Mouse (Mus musculus): ENCODE measurements around the gene Tbx1.
A peak's percentile ranks its signal among the peaks of the same experiment; 100 is the strongest.

The Tbx1 gene

DNA sequence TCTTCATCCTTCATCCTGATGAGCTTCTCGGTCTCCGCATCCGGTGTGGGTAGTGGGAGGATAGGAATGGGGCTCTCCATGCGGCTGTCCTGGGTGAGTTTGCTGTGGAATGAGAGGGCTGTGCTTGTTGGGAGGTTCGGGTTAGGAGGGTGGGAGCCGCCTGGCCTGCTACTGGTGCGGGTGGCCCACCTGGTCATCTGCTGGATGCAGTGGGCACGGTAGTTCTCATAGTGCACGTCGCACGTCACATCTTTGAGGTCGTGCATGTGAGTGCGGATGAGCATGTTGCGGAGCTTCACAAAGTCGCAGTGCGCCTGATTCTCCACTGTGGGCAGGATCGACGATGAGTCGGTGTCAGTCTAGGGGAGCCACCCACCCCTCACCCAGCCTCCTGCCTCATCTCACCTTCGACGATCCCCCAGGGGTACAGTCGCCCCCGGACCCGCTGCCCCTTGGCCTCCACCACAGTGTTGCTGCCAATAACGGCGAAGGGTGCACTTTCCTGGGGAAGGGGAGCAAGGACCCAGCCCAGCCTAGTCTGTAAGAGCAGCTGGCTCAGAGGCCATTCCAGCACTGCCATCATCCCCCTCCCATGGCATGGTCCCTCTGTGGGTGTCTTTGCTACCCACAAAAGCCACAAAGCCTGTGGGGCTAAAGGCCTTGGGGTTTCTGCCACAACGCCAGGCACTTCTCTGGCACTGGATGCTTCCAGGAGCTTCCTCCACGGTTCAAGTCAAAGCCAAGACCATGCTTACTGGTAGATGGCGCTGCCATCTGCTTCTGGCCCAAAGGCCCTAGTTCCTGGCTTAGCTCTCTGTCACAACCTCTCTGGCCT, 32.7 kb upstream of the Tbx1 start:
- DNase-seq (ENCODE audit: low read depth, low spot score), result no peak

DNA sequence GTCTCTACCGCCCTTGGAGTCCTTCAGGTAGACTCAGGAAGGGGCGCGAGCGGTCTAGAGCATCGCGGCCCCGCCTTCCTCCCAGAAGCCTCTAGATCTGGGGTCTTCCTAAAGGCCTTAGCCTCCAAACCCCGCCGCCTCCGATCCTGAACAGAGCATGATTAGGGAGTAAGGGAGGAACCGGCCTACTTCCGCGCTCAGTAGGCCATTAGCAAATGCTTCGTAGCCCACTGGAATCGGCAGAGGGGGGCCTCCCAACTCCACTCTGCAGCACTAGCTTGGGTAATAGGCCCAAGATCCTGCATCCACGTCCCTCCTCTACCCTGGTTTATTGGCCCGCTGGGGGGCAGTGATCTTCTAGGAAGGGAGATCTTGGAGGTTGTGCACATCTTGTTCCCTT, 31.5 kb upstream of the Tbx1 start, which contains the start of gene Gp1bb:
TSS of gene Gp1bb (minus strand) at position 385 of the 400 bp plus-strand sequence.
- DNase-seq (ENCODE audit: low read depth, low spot score), result no peak

DNA sequence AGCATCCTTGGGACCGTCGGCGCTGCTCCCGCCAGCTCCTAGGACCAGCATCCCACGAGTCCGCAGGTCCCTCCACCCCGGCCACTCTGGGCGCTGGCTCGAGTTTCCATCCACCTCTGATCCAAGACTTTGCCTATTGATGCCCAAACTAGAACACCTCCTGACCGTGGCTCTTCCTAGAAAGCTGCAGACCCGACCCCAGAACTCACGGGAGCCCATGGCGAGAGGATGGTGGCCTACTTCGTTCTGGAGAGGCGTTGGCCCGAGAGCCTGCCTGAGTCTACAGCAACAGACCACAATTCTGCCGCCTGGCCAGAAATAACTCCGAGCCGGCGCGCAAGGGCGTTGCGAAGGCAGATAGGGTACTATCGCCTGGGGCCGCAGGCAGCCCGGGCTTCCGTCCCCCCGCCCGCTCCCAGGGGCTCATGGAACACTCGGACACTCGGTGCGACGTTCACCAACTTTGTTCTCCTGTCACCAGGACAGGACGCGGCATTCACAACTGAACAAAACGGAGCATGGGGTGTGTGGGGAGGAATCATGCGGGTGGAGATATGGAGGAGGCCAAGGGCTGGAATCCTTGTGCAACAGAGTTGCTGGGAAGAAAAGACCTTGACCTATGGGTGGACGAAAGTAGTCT, 31.0 kb upstream of the Tbx1 start:
- no peak for DNase-seq (ENCODE audit: low read depth, low spot score)

DNA sequence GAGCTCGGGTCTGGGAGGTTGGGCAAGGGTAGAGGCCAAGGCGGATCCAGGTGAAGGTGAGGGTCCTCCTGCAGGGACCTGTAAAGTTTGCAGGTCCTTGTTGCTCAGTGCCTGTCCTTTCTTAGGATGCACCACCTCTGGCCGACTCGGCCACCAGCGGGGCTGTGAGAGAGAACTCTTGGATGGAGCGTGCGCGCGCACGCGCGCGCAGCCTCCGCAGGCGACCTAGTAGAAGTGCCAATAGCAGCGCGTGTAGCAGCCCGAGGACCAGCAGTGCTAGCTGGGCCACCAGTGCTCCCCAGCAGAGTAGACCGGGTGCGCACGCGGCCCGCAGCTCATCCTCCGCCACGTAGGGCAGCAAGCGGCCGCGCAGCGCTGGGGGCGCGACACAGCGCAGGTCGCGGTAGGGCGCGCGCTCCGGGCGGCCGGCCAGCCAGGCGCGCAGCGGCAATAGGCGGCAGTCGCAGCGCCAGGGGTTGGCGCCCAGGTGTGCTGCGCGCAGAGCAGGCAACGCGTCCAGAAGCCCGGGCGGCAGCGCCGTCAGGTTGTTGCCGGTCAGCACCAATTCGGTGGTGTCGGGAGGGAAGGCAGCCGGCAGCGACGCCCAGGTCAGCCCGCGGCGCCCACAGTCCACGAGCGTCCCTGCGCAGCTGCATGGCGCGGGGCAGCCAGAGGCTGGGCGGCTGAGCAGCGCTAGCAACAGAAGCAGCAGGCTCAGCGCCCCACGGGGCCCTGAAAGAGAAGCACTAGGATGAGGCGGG, 30.3 kb upstream of the Tbx1 start:
- no peak for DNase-seq (ENCODE audit: low read depth, low spot score)

DNA sequence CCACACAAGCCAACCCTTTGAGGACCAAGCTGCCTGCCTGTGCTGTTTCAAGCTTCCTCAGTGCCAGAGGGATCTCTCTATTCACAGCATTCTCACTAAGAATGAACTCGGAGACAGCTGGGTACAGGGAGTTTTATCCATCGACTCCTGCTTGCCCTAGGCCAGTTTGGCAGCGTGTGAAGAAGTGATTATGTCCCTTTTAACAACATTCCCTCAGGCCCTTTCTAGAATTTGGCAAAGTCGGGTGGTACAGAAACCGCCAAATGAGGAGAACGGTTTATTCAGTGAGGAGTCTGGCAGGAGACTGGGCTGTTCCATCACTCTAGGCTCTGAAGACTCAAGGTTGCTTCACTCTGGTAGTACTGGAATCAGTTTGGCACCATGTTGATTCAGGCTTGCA, 29.7 kb upstream of the Tbx1 start:
- no peak for DNase-seq (ENCODE audit: low read depth, low spot score)

DNA sequence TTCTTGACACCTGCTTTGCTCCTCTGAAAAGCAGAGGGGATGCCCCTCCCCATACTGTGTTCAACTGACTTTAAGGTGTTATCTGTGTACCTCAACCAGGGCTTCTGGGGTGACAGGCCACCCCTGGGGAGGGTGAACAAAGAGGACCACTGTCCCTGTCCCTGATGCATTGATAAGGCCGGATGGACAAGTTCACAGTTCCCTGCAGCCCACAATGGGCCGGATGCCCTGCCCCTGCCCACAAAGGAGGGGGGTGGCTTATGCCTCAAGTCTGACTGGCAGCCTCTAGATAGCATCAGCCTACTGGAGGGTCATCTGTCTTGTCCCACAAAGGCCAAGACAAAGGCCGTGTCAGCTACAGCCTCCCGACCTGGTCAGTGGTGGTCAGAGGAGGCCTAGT, 28.6 kb upstream of the Tbx1 start:
- no peak for DNase-seq (ENCODE audit: low read depth, low spot score)

DNA sequence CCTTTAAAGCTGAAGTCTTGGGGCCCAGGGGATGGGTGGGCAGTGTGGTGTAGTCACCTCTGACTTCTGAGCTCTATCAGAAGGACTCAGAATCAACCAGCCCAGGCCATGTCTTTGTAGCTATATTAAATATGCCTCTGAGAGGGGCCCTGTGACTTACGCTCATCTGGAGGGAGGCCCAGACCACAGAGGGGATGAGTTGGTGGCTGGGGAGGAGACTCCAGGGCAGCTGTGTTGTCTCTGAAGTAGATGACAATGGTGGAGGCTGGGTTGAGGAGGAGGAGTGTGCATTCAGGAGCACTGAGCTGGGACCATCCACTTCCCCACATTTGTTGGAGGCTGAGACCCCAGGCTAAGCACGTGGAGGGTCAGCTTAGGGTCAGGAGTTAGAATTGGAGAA, 27.8 kb upstream of the Tbx1 start:
- DNase-seq (ENCODE audit: low read depth, low spot score), result no peak

DNA sequence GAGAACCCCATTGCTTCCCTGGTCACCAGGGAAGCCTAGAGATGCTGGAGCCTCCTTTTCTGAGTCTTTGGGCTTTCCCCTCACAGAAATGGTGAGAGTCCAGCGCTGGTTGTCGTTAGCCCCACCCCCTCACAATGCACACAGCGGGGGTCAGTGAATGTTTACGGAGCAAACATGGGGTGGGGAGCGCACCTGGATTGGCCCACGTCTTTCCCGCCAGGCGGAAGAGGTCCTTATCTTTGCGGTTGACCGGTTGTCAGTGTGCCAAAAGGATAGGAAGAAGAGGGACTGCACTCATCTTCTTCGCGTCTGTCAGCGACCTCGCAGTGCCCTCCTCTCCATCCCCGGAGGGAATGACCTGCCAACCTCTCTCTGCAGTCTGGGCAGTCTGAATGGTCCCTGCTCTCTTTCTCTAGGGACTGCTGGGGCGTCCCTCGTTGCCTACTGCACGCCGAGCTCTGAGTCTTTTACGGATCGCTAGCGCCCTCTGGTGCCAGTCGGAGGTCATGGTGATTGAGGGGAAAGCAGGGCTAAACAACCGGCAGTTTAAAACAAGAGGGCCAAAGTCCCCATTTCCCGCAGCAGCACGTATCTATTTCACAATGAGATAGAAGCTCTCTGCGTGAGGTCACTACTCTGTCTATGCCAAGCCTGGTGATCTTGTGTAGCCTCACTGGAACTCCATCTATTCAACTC, 27.0 kb upstream of the Tbx1 start:
- DNase-seq (ENCODE audit: low read depth, low spot score), result peak; percentile 93

DNA sequence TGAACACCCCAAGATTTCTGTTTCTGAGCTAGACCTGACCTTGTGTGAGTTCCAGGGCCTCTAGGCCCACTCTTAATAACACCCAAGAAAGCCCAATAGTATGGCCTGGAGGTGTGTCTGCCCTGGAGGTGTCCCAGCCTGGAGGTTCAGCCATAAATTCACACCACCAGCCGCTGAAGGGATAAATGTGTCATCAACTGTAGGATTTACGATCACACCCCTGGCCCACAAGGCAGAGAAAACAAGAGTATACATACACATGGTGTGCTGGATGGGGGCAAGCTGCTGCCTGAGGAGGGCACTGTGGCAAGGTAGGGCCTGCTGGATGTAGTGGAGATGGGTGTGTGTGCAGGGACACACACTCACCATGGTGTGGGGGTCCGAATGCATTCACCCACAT, 22.8 kb upstream of the Tbx1 start:
- no peak for DNase-seq (ENCODE audit: low read depth, low spot score)

DNA sequence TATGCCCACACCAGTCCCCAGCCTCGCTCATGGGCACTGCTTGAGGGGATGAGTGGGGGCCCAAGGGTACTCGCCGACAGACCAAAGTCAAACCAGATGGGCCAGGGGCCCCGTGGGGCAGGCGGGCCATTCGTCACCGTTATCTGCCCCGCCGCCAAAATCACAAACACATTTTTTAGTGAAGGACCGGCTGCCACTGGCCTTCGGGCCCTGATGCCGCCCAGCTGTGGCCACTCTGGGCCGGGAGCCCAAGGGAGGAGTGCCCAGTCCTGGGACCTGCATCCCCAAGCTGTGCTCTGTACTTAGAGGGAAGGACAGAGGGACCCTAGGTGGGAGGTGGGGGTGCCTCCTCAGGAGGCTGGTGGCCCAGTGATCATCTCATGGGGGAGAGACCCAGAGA, 21.3 kb upstream of the Tbx1 start:
- no peak for DNase-seq (ENCODE audit: low read depth, low spot score)

DNA sequence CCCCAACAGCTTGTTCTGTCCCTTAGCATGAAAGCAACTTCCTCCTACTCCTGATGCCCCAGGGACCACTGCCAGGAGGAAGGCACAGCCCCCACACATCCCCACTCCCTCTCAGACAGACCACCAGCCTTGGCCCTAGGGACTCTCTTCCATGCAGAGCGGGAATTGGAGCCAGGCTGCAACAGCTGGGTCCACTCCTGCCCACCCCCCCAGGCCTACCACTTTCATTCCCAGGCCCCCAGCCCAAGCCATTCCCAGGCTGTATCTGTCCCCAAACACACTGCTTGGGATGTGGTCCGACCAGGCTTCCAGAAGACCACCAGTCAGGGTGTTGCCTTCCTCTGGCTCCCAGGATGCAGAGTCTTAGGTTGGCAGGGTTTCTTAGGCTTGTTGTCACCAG, 18.6 kb upstream of the Tbx1 start:
- no peak for DNase-seq (ENCODE audit: low read depth, low spot score)

DNA sequence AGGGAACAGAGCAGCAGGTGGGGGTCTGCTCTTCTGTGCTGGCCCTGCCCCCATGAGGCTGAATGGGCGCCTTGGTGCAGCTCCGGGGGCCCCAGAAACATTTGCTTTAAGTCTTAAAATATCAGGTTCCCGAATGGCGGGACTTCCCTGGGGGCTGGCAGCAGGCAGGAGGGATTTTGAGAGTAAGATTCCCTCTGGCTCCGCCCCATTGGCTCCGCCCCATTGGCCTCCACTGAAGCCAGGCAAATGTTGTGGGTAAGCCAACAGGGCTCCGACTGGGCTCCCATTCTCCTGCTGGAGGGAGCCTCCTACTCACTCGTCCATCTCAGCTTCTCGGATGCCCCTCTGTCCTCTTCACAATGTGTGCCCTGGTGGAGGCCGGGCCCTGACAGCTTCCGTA, 17.8 kb upstream of the Tbx1 start:
- DNase-seq (ENCODE audit: low read depth, low spot score), result no peak

DNA sequence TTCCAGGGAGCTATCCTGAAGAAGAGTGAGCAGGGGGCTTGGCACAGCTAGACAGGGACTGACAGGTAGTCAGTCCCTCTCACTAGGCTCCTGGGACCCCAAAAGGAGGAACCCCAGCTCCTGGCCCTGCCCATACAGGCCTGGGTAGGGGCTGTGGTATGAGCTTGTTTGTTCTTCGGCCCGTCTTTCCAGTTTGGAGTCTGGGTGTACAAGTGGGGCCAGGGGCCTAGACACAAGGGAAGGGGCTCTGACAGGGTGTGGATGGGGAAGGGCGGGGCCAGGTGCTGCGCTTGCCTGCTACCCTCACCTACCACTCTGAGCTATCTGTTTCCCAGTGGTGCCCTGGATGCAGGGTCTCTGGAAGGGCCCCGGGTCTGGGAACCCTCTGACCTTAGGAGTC, 15.2 kb upstream of the Tbx1 start:
- no peak for DNase-seq (ENCODE audit: low read depth, low spot score)

DNA sequence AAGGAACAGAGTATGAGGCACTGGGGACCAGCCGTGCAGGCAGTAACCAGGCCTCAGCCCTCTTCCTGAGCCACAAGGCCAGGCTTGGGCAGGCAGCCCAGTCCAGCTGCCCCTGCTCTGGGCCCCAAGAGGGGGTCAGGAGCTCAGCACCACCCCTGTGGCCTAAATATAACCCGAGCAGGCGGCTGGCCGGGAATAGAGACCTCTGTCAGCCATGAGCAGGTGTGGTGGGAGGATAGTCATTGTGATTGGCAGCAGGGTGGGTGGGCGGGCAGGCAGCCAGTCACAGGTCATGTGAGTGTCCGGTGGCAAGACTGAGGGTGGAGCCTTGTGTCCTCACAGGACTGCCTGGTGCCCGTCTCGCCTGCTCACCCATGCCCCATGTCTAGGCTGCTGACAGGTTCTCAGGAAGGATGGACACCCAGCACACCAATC, 13.8 kb upstream of the Tbx1 start:
- DNase-seq (ENCODE audit: low read depth, low spot score), result peak; percentile 31

DNA sequence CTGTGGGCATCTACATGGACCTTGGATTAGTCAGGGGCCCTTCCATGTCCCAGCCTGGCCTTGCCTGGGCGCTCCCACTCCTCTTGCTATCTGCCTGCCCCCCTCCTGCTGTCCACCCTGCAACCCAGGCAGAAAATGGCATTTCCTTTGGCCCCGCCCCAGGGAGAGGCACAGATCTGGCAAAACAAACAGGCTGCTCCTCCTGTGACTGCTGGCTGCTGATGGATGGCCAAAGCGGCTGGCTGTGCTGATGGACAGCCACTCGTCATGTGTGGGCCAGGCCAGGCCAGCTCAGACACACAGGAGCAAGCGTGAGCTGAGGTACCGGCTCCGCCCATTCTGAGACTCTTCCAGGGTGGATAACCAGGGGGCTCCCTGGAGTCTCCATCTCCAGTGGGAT, 11.0 kb upstream of the Tbx1 start:
- no peak for DNase-seq (ENCODE audit: low read depth, low spot score)

DNA sequence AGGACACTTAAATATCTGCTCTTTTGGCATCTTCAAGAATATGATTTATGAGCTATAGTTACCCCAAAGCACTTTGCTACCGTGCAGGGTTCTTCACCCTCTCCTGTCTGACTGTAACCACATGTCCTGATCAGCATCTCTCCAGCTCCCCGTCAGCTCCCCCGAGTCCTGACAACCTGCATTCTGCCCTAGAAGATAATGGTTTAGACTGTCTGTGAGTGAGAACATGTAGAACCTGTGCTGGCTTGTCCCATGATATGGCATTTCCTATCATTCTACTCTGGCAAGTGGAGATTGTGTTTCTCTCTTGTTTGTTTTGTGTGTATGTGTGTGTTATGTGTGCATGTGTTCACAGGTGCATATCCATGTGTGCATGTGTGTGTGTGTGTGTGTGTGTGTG, 7.5 kb upstream of the Tbx1 start:
- no peak for DNase-seq (ENCODE audit: low read depth, low spot score)

DNA sequence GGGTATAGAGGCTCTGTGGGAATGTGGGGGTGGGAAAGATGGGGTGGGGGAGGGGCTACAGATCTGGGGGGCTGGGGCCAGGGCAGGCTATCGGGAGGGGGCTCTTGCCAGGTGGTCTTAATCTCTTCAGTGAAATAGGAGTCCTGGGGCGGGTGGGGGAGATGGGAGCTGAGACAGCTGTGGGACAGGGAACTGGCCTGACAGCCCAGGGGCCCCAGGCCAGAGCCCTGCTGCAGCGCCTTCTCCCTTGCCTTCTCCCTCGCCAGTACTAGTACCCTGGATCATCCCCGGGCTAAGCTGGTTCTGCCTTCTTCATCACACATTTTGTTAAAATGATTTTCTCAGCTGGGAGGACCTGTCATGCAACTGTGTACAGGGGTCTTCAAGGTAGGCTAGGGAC, 5.8 kb upstream of the Tbx1 start:
- DNase-seq (ENCODE audit: low read depth, low spot score), result no peak

DNA sequence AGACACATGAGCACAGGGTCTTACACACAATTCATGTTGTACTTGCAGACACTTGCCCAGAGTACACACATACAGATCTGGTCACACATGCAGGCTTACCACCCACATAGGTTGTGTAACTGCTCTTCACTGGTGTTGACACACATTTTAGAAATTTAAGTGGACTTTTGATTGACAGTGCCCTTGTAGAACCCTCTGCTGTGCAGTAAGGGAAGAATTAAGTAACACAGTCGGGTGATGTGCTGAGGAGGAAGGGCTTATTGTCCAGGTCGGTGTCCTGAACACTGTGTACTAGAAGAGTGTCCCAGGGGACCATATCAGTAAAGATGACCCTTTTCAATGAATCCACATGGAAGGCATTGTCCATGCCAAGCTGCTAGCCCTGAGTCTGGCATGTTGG, 3.5 kb upstream of the Tbx1 start:
- DNase-seq (ENCODE audit: low read depth, low spot score), result no peak

DNA sequence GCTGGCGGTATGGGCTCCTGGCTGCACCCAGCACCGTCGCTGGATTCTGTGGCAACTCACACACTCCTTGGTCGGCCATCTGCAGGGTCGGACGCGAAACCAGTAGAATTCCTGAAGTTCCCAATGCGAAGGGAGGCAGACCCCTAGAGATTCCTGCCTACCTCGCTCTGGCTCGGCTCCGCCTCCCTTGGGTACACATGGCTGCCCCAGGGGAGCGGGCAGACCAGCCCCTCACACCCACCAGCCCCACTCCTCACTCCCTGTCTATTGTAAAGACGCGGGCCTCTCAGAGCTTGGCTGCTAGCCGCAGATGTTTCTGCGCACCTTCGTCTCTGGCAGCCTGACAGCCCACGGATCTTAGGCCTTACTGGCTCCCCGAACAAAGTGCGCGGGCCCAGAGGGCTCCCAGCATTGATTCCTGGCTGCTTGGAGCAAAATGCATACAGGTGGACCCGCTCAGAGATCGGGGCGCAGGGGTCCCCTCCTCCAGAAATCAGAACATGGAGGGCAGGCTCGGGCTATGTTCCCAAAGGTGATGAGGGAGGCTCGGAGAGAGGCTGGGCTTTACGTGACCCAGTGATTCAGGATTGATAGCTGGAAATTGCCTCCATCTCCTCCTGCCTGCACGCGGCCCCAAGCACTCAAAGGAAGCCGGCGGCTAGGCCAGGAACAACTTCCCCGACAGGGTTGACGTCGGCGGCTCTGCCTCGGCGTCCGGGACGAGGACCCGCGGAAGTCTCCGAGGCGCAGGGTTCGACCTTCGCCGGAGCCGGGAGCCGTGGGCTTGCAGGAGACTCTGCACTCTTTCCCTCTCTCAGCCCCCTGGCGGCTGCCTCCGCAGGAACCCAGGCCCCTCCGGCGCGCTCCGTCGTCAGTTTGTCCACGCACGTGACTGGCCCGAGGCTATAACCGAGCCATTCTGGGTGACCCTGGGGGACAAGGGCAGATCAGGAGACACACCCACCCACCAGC, 862 bp upstream of the Tbx1 start:
- DNase-seq (ENCODE audit: low read depth, low spot score), result no peak

DNA sequence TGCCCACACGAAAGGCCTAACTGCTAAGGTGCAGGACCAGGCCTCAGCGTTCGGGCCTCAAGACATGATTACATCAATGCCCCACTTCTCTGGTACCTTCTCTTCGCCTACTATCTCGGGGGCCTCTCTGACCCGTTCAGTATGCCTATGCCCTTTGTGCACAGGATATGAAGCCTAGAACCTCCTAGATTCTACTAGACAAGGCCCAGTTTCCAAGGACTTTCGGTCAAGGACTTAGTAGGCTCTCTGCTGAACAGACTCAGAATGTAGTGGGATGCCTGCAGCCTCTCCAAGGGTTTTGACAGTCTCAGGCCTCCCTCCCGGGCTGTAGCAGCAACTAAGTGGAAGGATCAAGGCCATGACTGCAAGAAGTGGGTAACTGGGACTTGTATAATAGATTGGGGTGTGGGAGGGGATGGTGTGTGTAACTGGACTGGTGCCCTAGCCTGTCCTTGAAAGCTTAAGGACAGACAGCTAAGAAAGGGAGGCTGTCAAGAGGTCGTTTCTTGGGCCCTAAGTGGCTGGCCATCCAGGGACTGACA, 1.3 kb downstream of the Tbx1 start:
- DNase-seq (ENCODE audit: low read depth, low spot score), result no peak

DNA sequence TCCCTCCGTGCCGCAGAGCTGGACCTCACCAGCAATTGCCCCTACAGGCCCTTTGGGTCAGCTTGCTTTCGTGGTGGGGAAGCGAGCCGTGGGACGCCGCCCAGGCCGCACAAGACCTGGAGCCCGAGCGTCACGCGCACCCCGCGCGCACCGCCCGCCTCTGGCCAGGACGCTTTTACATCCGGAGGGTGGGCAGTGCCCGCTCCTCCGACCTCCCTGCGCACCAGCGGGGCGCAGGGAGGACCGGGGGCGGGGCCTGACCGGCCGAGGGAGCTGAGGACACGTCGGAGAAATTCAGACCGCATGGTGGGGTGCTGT, 1.8 kb downstream of the Tbx1 start:
- no peak for DNase-seq (ENCODE audit: low read depth, low spot score)

Data from 3T3-L1 (cell line).